Mouse (Mus musculus): ENCODE measurements around the gene Lsamp. TPM values are rescaled to one million over a fixed set of nuclear protein-coding genes. Genes with fewer than 3 reads are reported as not detected.

Gene Lsamp
- polyA plus RNA-seq, 1 experiment, result not detected

DNA sequence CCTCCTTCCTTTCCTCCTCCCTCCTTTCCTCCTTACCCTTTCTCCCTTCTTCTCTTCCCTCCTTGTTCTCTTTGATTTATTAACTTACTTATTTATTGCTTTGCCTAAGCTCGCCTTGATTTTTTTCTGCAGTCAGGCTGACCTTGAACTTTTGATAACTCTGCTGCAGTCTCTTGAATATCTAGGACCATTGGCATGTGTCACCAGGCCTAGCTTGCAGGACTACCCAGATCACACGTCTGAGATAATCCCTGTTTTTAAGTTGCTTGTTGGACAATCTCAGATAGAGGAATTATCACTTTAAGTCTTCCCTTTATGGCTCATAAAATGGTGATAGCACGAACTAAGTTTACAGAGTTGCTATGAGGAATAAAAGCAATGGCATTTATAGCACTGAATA lies 1399.5 kb downstream of the Lsamp start:
- no peaks in the 10 kb centered on the region for H3K9me3 ChIP-seq (ENCODE audit: control insufficient read depth, low read length)
- H3K27me3 ChIP-seq (ENCODE audit: control insufficient read depth), result no peaks in the 10 kb centered on the region
- no peak for TF ChIP-seq TAL1 (IDR thresholded peaks at IDR 0.05; ENCODE audit: low read length)
- TF ChIP-seq GATA1 (IDR thresholded peaks at IDR 0.05; ENCODE audit: low read length), result no peak
- H3K4me3 ChIP-seq (replicated peaks), result no peak overlapping the region
- no peaks in the 10 kb centered on the region for H3K4me1 ChIP-seq (ENCODE audit: control insufficient read depth)
- H3K36me3 ChIP-seq (ENCODE audit: control insufficient read depth), result no peaks in the 10 kb centered on the region

- Histone ChIP-seq H3K4me1 (ENCODE audit: control insufficient read depth) (no peaks in the 10 kb centered on the region), H3K36me3 (ENCODE audit: control insufficient read depth) (no peaks in the 10 kb centered on the region), H3K4me3 (replicated peaks) (no peak overlapping the region), H3K27me3 (ENCODE audit: control insufficient read depth) (no peaks in the 10 kb centered on the region), H3K9me3 (ENCODE audit: control insufficient read depth, low read length) (no peaks in the 10 kb centered on the region)
- TF ChIP-seq TAL1 (IDR thresholded peaks at IDR 0.05; ENCODE audit: low read length) (no peak), GATA1 (IDR thresholded peaks at IDR 0.05; ENCODE audit: low read length) (no peak)
These were observed 1400.1 kb downstream of the Lsamp start for GRCm38 (mm10) chr16:41384288-41384687.

DNA sequence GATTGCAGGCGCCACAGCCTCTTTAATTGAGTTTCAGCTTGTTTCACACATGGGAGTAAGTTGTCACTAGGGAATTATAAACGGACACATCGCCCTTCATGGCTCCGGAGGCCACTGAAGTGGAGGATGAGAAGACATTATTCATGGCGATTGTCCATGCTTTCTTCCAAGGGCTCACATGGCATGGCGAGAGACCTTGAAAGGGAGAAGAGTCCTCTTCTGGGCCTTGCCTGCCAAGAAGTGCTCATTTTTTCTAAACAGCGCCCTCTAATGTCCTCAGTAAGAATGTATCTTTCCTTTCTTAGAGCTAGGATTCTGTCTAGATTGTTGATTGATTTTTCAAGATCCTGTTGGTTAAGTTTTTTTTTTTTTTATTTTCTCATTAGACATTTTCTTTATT lies 1424.7 kb downstream of the Lsamp start:
- TF ChIP-seq TAL1 (IDR thresholded peaks at IDR 0.05; ENCODE audit: low read length) (no peak), GATA1 (IDR thresholded peaks at IDR 0.05; ENCODE audit: low read length) (no peak)
- Histone ChIP-seq H3K36me3 (ENCODE audit: control insufficient read depth) (no peaks in the 10 kb centered on the region), H3K4me3 (replicated peaks) (no peak overlapping the region)

GRCm38 (mm10) chr16:41410671-41411070 lies 1426.5 kb downstream of the Lsamp start:
- TF ChIP-seq GATA1 (IDR thresholded peaks at IDR 0.05; ENCODE audit: low read length) (no peak), TAL1 (IDR thresholded peaks at IDR 0.05; ENCODE audit: low read length) (no peak)
- Histone ChIP-seq H3K27me3 (ENCODE audit: control insufficient read depth) (no peaks in the 10 kb centered on the region), H3K36me3 (ENCODE audit: control insufficient read depth) (no peaks in the 10 kb centered on the region), H3K4me3 (replicated peaks) (no peak overlapping the region), H3K4me1 (ENCODE audit: control insufficient read depth) (no peaks in the 10 kb centered on the region), H3K9me3 (ENCODE audit: control insufficient read depth, low read length) (no peaks in the 10 kb centered on the region)

More for the DNA sequence above, 1424.7 kb downstream of the Lsamp start:
- H3K9me3 ChIP-seq (ENCODE audit: control insufficient read depth, low read length), result no peaks in the 10 kb centered on the region
- no peaks in the 10 kb centered on the region for H3K4me1 ChIP-seq (ENCODE audit: control insufficient read depth)
- no peaks in the 10 kb centered on the region for H3K27me3 ChIP-seq (ENCODE audit: control insufficient read depth)

GRCm38 (mm10) chr16:41417363-41417762 lies 1433.2 kb downstream of the Lsamp start:
- no peaks in the 10 kb centered on the region for H3K4me1 ChIP-seq (ENCODE audit: control insufficient read depth)
- H3K4me3 ChIP-seq (replicated peaks), result no peak overlapping the region
- H3K9me3 ChIP-seq (ENCODE audit: control insufficient read depth, low read length), result no peaks in the 10 kb centered on the region
- no peak for TF ChIP-seq GATA1 (IDR thresholded peaks at IDR 0.05; ENCODE audit: low read length)
- no peak for TF ChIP-seq TAL1 (IDR thresholded peaks at IDR 0.05; ENCODE audit: low read length)
- no peaks in the 10 kb centered on the region for H3K27me3 ChIP-seq (ENCODE audit: control insufficient read depth)
- H3K36me3 ChIP-seq (ENCODE audit: control insufficient read depth), result no peaks in the 10 kb centered on the region

- Histone ChIP-seq H3K4me1 (ENCODE audit: control insufficient read depth) (no peaks in the 10 kb centered on the region), H3K27me3 (ENCODE audit: control insufficient read depth) (no peaks in the 10 kb centered on the region), H3K4me3 (replicated peaks) (no peak overlapping the region), H3K9me3 (ENCODE audit: control insufficient read depth, low read length) (no peaks in the 10 kb centered on the region), H3K36me3 (ENCODE audit: control insufficient read depth) (no peaks in the 10 kb centered on the region)
- TF ChIP-seq GATA1 (IDR thresholded peaks at IDR 0.05; ENCODE audit: low read length) (no peak), TAL1 (IDR thresholded peaks at IDR 0.05; ENCODE audit: low read length) (no peak)
These were observed 1483.2 kb downstream of the Lsamp start for GRCm38 (mm10) chr16:41467391-41467790.

DNA sequence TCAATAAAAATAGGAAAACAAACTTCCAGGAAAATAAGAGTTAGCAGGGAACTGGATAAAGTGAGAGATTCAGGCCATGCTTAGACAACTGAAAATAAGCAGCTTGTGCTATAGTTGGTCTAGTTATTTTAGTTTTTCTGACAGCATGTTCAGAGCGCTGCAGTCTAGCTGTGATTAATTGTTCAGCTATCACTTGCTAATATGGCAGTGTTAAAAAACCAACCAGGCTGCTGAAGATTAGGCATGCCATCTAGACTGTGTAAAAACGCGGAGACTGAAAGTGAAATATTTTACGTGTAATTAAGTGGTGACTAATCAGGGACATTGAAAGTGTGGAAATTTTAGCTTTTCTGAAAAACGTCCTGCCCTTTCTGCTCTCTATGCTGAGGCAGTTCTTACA lies 1494.5 kb downstream of the Lsamp start:
- TF ChIP-seq GATA1 (IDR thresholded peaks at IDR 0.05; ENCODE audit: low read length), result no peak
- no peak for TF ChIP-seq TAL1 (IDR thresholded peaks at IDR 0.05; ENCODE audit: low read length)
- H3K9me3 ChIP-seq (ENCODE audit: control insufficient read depth, low read length), result no peaks in the 10 kb centered on the region
- no peaks in the 10 kb centered on the region for H3K36me3 ChIP-seq (ENCODE audit: control insufficient read depth)
- no peaks in the 10 kb centered on the region for H3K27me3 ChIP-seq (ENCODE audit: control insufficient read depth)
- H3K4me1 ChIP-seq (ENCODE audit: control insufficient read depth), result no peaks in the 10 kb centered on the region
- no peak overlapping the region for H3K4me3 ChIP-seq (replicated peaks)

- H3K4me3 ChIP-seq (replicated peaks), result no peak overlapping the region
- H3K9me3 ChIP-seq (ENCODE audit: control insufficient read depth, low read length), result no peaks in the 10 kb centered on the region
- TF ChIP-seq TAL1 (IDR thresholded peaks at IDR 0.05; ENCODE audit: low read length), result no peak
- TF ChIP-seq GATA1 (IDR thresholded peaks at IDR 0.05; ENCODE audit: low read length), result no peak
- H3K27me3 ChIP-seq (ENCODE audit: control insufficient read depth), result no peaks in the 10 kb centered on the region
- H3K4me1 ChIP-seq (ENCODE audit: control insufficient read depth), result no peaks in the 10 kb centered on the region
- no peaks in the 10 kb centered on the region for H3K36me3 ChIP-seq (ENCODE audit: control insufficient read depth)
These were observed 1497.7 kb downstream of the Lsamp start for GRCm38 (mm10) chr16:41481832-41482231.

DNA sequence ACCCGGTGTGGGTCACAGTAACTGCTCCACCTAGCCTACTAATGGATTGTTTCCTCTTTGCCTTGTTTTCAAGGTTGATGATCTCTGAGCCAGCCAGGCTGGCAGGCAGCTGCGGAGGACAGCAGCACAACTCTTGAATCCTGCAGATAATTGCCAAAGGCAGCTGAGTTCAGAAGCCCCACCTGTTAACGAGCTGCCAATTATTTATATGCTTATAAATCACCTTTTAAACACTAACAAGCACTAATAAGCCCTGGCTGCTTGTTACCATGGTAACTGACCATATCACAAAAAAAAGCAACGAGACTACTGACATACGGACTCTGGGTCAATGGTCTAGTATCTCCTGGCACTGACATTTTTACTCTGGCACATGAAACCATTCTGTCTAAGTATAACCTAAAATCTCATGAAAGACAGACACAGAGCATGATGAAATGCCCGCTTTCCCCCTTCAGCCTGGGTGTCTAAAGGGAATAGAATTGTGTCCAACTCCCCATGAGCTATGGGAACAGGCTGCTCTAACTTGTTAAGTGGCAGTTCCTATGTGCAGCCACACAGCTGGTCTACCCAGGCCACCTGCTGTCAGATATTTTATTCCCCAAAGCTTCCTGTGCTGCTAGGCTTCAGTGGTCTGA lies 1526.9 kb downstream of the Lsamp start:
- no peaks in the 10 kb centered on the region for H3K9me3 ChIP-seq (ENCODE audit: control insufficient read depth, low read length)
- H3K36me3 ChIP-seq (ENCODE audit: control insufficient read depth), result no peaks in the 10 kb centered on the region
- H3K27me3 ChIP-seq (ENCODE audit: control insufficient read depth), result no peaks in the 10 kb centered on the region
- TF ChIP-seq GATA1 (IDR thresholded peaks at IDR 0.05; ENCODE audit: low read length) (no peak), TAL1 (IDR thresholded peaks at IDR 0.05; ENCODE audit: low read length) (no peak)
- H3K4me1 ChIP-seq (ENCODE audit: control insufficient read depth), result no peaks in the 10 kb centered on the region
- no peak overlapping the region for H3K4me3 ChIP-seq (replicated peaks)

GRCm38 (mm10) chr16:41521566-41521965 lies 1537.4 kb downstream of the Lsamp start:
- Histone ChIP-seq H3K9me3 (ENCODE audit: control insufficient read depth, low read length) (no peaks in the 10 kb centered on the region), H3K4me1 (ENCODE audit: control insufficient read depth) (no peaks in the 10 kb centered on the region), H3K36me3 (ENCODE audit: control insufficient read depth) (no peaks in the 10 kb centered on the region), H3K4me3 (replicated peaks) (no peak overlapping the region), H3K27me3 (ENCODE audit: control insufficient read depth) (no peaks in the 10 kb centered on the region)
- no peak for TF ChIP-seq TAL1 (IDR thresholded peaks at IDR 0.05; ENCODE audit: low read length)
- TF ChIP-seq GATA1 (IDR thresholded peaks at IDR 0.05; ENCODE audit: low read length), result no peak
